Mouse (Mus musculus) myocyte (in vitro differentiated cells): ENCODE data around the gene Sergef.

ENCODE experiments used
- CEBPB ChIP-seq: IDR thresholded peaks from 2 replicates; pipeline ENCODE4 v1.6.1; 2011; ENCODE audit warnings: mild to moderate bottlenecking, moderate library complexity; ENCODE audit not compliant: poor library complexity, insufficient read depth, severe bottlenecking
- E2F4 ChIP-seq: IDR thresholded peaks from one replicate; pipeline ENCODE4 v1.6.1; 2011; ENCODE audit warnings: mild to moderate bottlenecking, control low read depth, moderate library complexity; ENCODE audit not compliant: insufficient read depth
- MAX ChIP-seq: IDR thresholded peaks from one replicate; pipeline ENCODE4 v1.6.1; 2011; ENCODE audit warnings: low read depth, mild to moderate bottlenecking, control low read depth
- MYOD1 ChIP-seq, 3 experiments: IDR thresholded peaks; one replicate each; pipeline ENCODE4 v1.6.1; 2011; ENCODE audit warnings: control low read depth in 2 of 3, low read depth in 2 of 3, mild to moderate bottlenecking in 2 of 3, moderate library complexity in 1 of 3; ENCODE audit not compliant: insufficient read length in 2 of 3, control insufficient read depth in 1 of 3
- MYOG ChIP-seq, 3 experiments: IDR thresholded peaks; one replicate each; pipeline ENCODE4 v1.6.1; 2011; ENCODE audit warnings: control low read depth in 2 of 3, low read depth in 2 of 3, mild to moderate bottlenecking in 2 of 3; ENCODE audit not compliant: insufficient read length in 2 of 3, control insufficient read depth in 1 of 3, insufficient read depth in 1 of 3
- POLR2A ChIP-seq: IDR thresholded peaks from one replicate; pipeline ENCODE4 v1.6.1; 2011; ENCODE audit warnings: low read depth, mild to moderate bottlenecking, control low read depth, moderate library complexity; ENCODE audit not compliant: insufficient read length
- POLR2AphosphoS2 ChIP-seq: IDR thresholded peaks from one replicate; pipeline ENCODE4 v1.6.1; 2011; ENCODE audit warnings: low read depth, control low read depth; ENCODE audit not compliant: insufficient read length
- TCF12 ChIP-seq: IDR thresholded peaks from one replicate; pipeline ENCODE4 v1.6.1; 2011; ENCODE audit warnings: mild to moderate bottlenecking, control low read depth; ENCODE audit not compliant: poor library complexity, insufficient read depth, severe bottlenecking
- TCF3 ChIP-seq: IDR thresholded peaks from one replicate; pipeline ENCODE4 v1.6.1; 2011; ENCODE audit warnings: low read depth, control low read depth; ENCODE audit not compliant: insufficient read length

DNA sequence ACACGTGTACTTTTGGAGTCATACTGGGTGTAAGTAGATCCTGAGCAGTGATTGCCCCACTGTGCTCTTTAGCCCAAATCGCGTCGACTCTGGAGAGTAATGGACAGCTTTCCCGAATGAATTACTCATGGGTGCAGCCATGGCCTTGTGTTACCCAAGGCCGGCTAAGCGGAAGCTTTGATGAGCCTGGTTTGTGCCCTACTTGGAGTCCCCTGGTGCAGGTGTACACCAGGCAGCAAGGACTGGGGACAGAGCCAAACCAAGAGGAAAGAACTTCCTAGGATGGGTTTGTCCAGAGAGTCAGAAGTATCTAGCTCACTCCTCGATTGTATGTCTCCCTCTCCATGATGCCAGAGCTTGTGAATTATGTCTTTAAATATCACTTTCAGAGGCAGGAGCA lies 124.6 kb downstream of the Sergef start:
- TF ChIP-seq POLR2A (no peak), MAX (no peak), MYOD1 (IDR thresholded peaks at IDR 0.05; ENCODE audit: control insufficient read depth in 1 of 3, insufficient read length in 2 of 3, low read depth in 2 of 3) (no peak), POLR2AphosphoS2 (no peak), TCF12 (no peak), MYOG (IDR thresholded peaks at IDR 0.05; ENCODE audit: control insufficient read depth in 1 of 3, insufficient read depth in 1 of 3, insufficient read length in 2 of 3, low read depth in 2 of 3) (no peak), TCF3 (no peak), CEBPB (no peak), E2F4 (no peak)
